Mouse (Mus musculus) spleen, adult 2 months (tissue): ENCODE measurements around the gene Gramd2. TPM values are rescaled to one million over a fixed set of nuclear protein-coding genes. Genes with fewer than 3 reads are reported as not detected.
A peak's percentile ranks its signal among the peaks of the same experiment; 100 is the strongest.
"Not testable (repeated sequence)": the region's sequence is repeated elsewhere in the genome, so short reads cannot be mapped to it uniquely, and the experiment has no call there.

Experiments used
- DNase-seq, 2 experiments: peaks; one replicate each; pipeline versions ENCODE4 v3.0.0 to v3.0.0-alpha.2; 2012 to 2021; ENCODE audit warnings: low spot score in 2 of 2, low read depth in 1 of 2
- H3K27ac ChIP-seq: fragments of 200-500 bp; 2 replicates; pipeline ENCODE4 v1.5.1; 2012; ENCODE audit warnings: low read length, inconsistent platforms; ENCODE audit not compliant: insufficient read depth
- H3K27me3 ChIP-seq: fragments of 200-500 bp; 2 replicates; pipeline ENCODE4 v1.6.1; 2012; ENCODE audit warnings: mild to moderate bottlenecking, moderate library complexity, low read length, inconsistent platforms; ENCODE audit not compliant: control insufficient read depth, insufficient read depth
- H3K36me3 ChIP-seq: fragments of 200-500 bp; 2 replicates; pipeline ENCODE4 v1.6.1; 2012; ENCODE audit warnings: mild to moderate bottlenecking, low read length, inconsistent platforms; ENCODE audit not compliant: control insufficient read depth, insufficient read depth
- H3K4me1 ChIP-seq: fragments of 200-500 bp; 2 replicates; pipeline ENCODE4 v1.6.1; 2011; ENCODE audit warnings: inconsistent platforms; ENCODE audit not compliant: control insufficient read depth, insufficient read depth, insufficient read length
- H3K4me3 ChIP-seq: fragments of 200-500 bp; 2 replicates; pipeline ENCODE4 v1.5.1; 2011; ENCODE audit warnings: mild to moderate bottlenecking, inconsistent platforms; ENCODE audit not compliant: insufficient read depth, insufficient read length; ENCODE audit errors: extremely low read depth
- CTCF ChIP-seq: fragments of 200-500 bp; IDR thresholded peaks from 2 replicates; pipeline ENCODE4 v1.5.1; 2011; ENCODE audit warnings: mild to moderate bottlenecking, inconsistent platforms; ENCODE audit not compliant: insufficient read depth, insufficient read length, insufficient replicate concordance; ENCODE audit errors: extremely low read depth
- POLR2A ChIP-seq: fragments of 200-500 bp; IDR thresholded peaks from 2 replicates; pipeline ENCODE4 v1.6.1; 2011; ENCODE audit warnings: low read depth, low read length, inconsistent platforms
- WGBS: fragments of 180-500 bp; shearing (Covaris S2); methylation state at CpG from one replicate; pipeline ENCODE4 v1.1.7; 2018; 5-methylcytosine and 5-hydroxymethylcytosine counted together
- polyA plus RNA-seq: library from polyadenylated mRNA; depleted of rRNA; stranded (reverse); fragments of >200 nt; gene quantifications from 2 replicates; pipeline ENCODE4 v1.2.3, GENCODE M21; 2012; rRNA removed

Gramd2 gene
- polyA plus RNA-seq, 1 experiment = 1.1 TPM

DNA sequence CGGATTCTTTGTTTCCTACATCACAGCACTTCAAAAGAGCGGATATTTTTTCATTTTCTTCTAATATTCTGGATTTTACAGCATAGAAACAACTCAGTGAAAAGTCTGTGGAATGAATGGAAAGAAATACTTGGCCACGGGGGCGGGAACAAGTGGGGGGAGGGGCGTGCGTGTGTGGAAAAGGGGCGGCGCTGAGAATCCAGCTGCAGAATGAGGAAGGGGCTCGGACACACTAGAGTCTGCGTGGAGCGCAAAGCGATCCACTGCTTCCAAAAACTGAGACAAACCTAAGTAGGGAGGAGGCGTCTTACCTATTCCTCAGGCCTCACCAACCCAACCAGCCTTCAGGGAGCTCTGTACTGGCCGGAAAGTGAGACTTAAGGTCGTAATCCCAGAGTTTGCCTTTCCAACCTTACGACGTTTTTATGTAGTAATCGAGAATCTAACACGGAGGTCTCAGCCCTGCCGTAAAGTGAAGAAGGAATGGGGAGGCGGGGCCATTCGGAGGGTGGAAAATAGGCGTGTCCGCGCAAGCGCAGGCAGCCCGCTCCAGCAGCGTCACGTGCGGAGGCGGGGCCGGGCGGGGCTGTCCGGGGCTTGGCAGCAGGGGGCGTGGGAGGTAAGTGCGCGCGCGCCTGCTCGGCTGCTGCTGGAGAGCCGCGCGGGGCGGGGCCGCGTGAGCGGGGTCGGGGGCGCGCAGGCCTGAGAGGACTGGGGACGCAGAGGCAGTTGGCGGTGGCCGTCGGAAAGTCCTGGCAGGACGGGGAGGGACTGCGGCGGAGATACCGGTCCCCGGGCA lies 70.5 kb downstream of the Gramd2 start, which contains the start of the genes Senp8 and Myo9a:
Gene Senp8, minus strand, starts transcription at position 444 of the 799 bp plus-strand sequence.
Gene Myo9a, plus strand, starts transcription at position 630 of the 799 bp plus-strand sequence.
- Histone ChIP-seq H3K4me1 (no peaks in the 10 kb centered on the region), H3K4me3 (peak within 1 kb of the TSS; percentile 96), H3K27ac (peak within 1 kb of the TSS; percentile 95), H3K27me3 (no peaks in the 10 kb centered on the region), H3K36me3 (no peaks in the 10 kb centered on the region)
- WGBS = 1% methylated on average over 58 of the region's 59 CpGs
- peak; percentile 96 to 99 for DNase-seq
- TF ChIP-seq POLR2A = peak; percentile 64
- TF ChIP-seq CTCF = no peak

GRCm38 (mm10) chr9:59751066-59751581 lies 71.2 kb downstream of the Gramd2 start:
- Histone ChIP-seq H3K27ac (peak overlapping the region; percentile 85), H3K4me3 (peak overlapping the region; percentile 96), H3K4me1 (no peaks in the 10 kb centered on the region), H3K36me3 (no peaks in the 10 kb centered on the region), H3K27me3 (no peaks in the 10 kb centered on the region)
- TF ChIP-seq CTCF = no peak
- peak; percentile 10; the same call in 1 of the 2 replicates for TF ChIP-seq POLR2A
- DNase-seq = peak; percentile 62 to 79
- WGBS = under 1% methylated on average over 46 of the region's 49 CpGs

DNA sequence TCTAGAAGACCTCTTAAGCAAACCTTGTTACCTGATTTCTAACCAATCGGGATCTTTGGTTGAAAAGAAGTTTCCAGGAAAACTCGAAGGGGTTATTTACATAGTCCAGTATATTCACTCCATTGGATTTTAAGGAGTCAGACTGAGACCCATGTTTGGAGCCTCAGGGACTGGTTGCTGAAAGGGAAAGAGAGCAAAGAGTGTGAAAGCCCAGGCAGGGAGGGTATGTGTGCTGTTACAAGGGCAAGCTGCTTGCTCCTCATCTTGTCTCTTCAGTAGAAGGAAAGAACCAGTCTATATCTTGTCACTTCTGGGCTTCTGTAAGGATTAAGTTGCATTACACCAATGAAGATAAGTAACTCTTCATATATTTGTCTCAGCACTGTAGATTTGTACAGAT lies 72.0 kb downstream of the Gramd2 start:
- Histone ChIP-seq H3K27ac (no peak overlapping the region), H3K36me3 (no peaks in the 10 kb centered on the region), H3K4me3 (peak overlapping the region; percentile 12; the same call in 1 of the 2 replicates), H3K27me3 (no peaks in the 10 kb centered on the region), H3K4me1 (no peaks in the 10 kb centered on the region)
- no peak for DNase-seq
- WGBS = 5% methylated on average over 2 of the region's 2 CpGs
- TF ChIP-seq CTCF (no peak), POLR2A (no peak)

GRCm38 (mm10) chr9:59755199-59755598 lies 75.3 kb downstream of the Gramd2 start:
- no peak overlapping the region for H3K27ac ChIP-seq
- no peaks in the 10 kb centered on the region for H3K4me1 ChIP-seq
- no peak overlapping the region for H3K4me3 ChIP-seq
- no peaks in the 10 kb centered on the region for H3K36me3 ChIP-seq
- H3K27me3 ChIP-seq = no peaks in the 10 kb centered on the region
- WGBS = 46% methylated on average over 2 of the region's 2 CpGs
- DNase-seq = no peak
- TF ChIP-seq POLR2A = no peak

GRCm38 (mm10) chr9:59757016-59757415 lies 77.1 kb downstream of the Gramd2 start:
- H3K4me1 ChIP-seq, H3K27me3 ChIP-seq, H3K4me3 ChIP-seq, DNase-seq, H3K27ac ChIP-seq, H3K36me3 ChIP-seq: not testable (repeated sequence)
- 96% methylated on average over 3 of the region's 3 CpGs for WGBS

DNA sequence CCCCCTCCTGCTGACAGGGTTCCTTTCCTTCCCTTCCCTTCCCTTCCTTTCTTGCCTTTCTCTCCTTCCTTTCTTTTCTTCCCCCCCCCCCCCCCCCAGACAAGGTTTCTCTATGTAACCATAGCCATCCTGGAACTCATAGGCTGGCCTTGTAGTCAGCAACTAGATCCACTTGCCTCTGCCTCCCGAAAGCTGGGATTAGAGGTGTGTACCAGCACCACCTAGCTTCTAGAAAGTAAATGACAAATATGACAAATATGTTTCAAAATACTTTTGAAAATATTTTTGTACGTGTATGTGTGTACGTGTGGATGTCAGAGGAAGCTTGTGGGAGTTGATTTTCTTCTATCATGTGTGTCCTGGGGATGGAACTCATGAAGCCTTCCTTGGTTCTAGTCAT lies 80.6 kb downstream of the Gramd2 start:
- Histone ChIP-seq H3K4me3 (no peak overlapping the region), H3K27me3 (no peaks in the 10 kb centered on the region), H3K4me1 (no peaks in the 10 kb centered on the region), H3K36me3 (no peaks in the 10 kb centered on the region), H3K27ac (no peak overlapping the region)
- no peak for TF ChIP-seq CTCF
- no peak for TF ChIP-seq POLR2A
- DNase-seq = no peak
- WGBS = 16% methylated on average over 3 of the region's 3 CpGs

GRCm38 (mm10) chr9:59766966-59767461 lies 87.1 kb downstream of the Gramd2 start:
- not testable (repeated sequence) for DNase-seq, H3K27ac ChIP-seq
- WGBS = 89% methylated on average over 12 of the region's 13 CpGs

More at GRCm38 (mm10) chr9:59766966-59767461, 87.1 kb downstream of the Gramd2 start:
- not testable (repeated sequence) for H3K4me3 ChIP-seq, H3K36me3 ChIP-seq, H3K4me1 ChIP-seq, H3K27me3 ChIP-seq

Other genes with a start within 250 kb of the Gramd2 start
- gene Arih1, start 193.5 kb upstream of the Gramd2 start, polyA plus RNA-seq = 14.7 and 16.2 TPM in 2 replicates
- gene Hexa, start 140.6 kb upstream of the Gramd2 start, polyA plus RNA-seq = 72.4 and 89.5 TPM in 2 replicates
- 0.50 and 1.0 TPM in 2 replicates for gene Tmem202, start 140.3 kb upstream of the Gramd2 start, polyA plus RNA-seq
- 0.07 TPM in 1 of 2 replicates, not detected in the other for gene Celf6, start 102.2 kb upstream of the Gramd2 start, polyA plus RNA-seq
- 15.6 and 16.3 TPM in 2 replicates for gene Parp6, start 62.9 kb upstream of the Gramd2 start, polyA plus RNA-seq
- gene Pkm, start 23.8 kb upstream of the Gramd2 start, polyA plus RNA-seq = 408 and 499 TPM in 2 replicates
- 0.96 and 2.1 TPM in 2 replicates for gene Senp8, start 70.6 kb downstream of the Gramd2 start, polyA plus RNA-seq
- gene Myo9a, start 70.8 kb downstream of the Gramd2 start, polyA plus RNA-seq = 2.2 and 2.6 TPM in 2 replicates